Mouse (Mus musculus): ENCODE measurements around the gene Defb42. TPM values are rescaled to one million over a fixed set of nuclear protein-coding genes. Genes with fewer than 3 reads are reported as not detected.
A peak's percentile ranks its signal among the peaks of the same experiment; 100 is the strongest.

The Defb42 gene
- under 1 TPM in 1 of 2 experiments, not detected in 1; 0.49 TPM for total RNA-seq (2021)

GRCm38 (mm10) chr14:63046691-63047090 is at the start of gene Defb42:
Gene Defb42, plus strand, starts transcription at chr14:63046991.
- no peak for DNase-seq (ENCODE audit: extremely low spot score in 1 of 2, low spot score in 1 of 2)

- DNase-seq (ENCODE audit: extremely low spot score in 1 of 2, low spot score in 1 of 2) = no peak
Observed at GRCm38 (mm10) chr14:62997777-62998176, 49.0 kb upstream of the Defb42 start, which contains the start of gene Defb47. Gene Defb47, plus strand, starts transcription at chr14:62998077.

- DNase-seq (ENCODE audit: extremely low spot score in 1 of 2, low spot score in 1 of 2) = no peak
Observed at GRCm38 (mm10) chr14:62998977-62999376, 47.8 kb upstream of the Defb42 start.

GRCm38 (mm10) chr14:63002588-63002987 is 44.2 kb upstream of the Defb42 start:
- no peak for DNase-seq (ENCODE audit: extremely low spot score in 1 of 2, low spot score in 1 of 2)

- DNase-seq (ENCODE audit: extremely low spot score in 1 of 2, low spot score in 1 of 2) = no peak
Observed at GRCm38 (mm10) chr14:63011471-63011870, 35.3 kb upstream of the Defb42 start, which contains the start of gene Defb43. Gene Defb43, plus strand, starts transcription at chr14:63011771.

GRCm38 (mm10) chr14:63013082-63013481 is 33.7 kb upstream of the Defb42 start:
- DNase-seq (ENCODE audit: extremely low spot score in 1 of 2, low spot score in 1 of 2) = no peak

GRCm38 (mm10) chr14:63014667-63015066 is 32.1 kb upstream of the Defb42 start:
- no peak for DNase-seq (ENCODE audit: extremely low spot score in 1 of 2, low spot score in 1 of 2)

GRCm38 (mm10) chr14:63020524-63021156 is 26.2 kb upstream of the Defb42 start:
- no peak for DNase-seq (ENCODE audit: extremely low spot score in 1 of 2, low spot score in 1 of 2)

- no peak for DNase-seq (ENCODE audit: extremely low spot score in 1 of 2, low spot score in 1 of 2)
Observed at GRCm38 (mm10) chr14:63049910-63050370, 3.1 kb downstream of the Defb42 start, which contains the start of gene Defb30. Gene Defb30, minus strand, starts transcription at chr14:63049960.

- peak; percentile 56 to 66 for DNase-seq (ENCODE audit: extremely low spot score in 1 of 2, low spot score in 1 of 2)
Observed at GRCm38 (mm10) chr14:63050769-63051168, 4.0 kb downstream of the Defb42 start.

- peak in 1 of 2 experiments; percentile 14 for DNase-seq (ENCODE audit: extremely low spot score in 1 of 2, low spot score in 1 of 2)
Observed at GRCm38 (mm10) chr14:63054729-63055128, 7.9 kb downstream of the Defb42 start.

- no peak for DNase-seq (ENCODE audit: extremely low spot score in 1 of 2, low spot score in 1 of 2)
Observed at GRCm38 (mm10) chr14:63060361-63060760, 13.6 kb downstream of the Defb42 start.

- DNase-seq (ENCODE audit: extremely low spot score in 1 of 2, low spot score in 1 of 2) = no peak
Observed at GRCm38 (mm10) chr14:63062184-63062583, 15.4 kb downstream of the Defb42 start.

- no peak for DNase-seq (ENCODE audit: extremely low spot score in 1 of 2, low spot score in 1 of 2)
Observed at GRCm38 (mm10) chr14:63065391-63065790, 18.6 kb downstream of the Defb42 start.

- peak; percentile 62 to 95 for DNase-seq (ENCODE audit: extremely low spot score in 1 of 2, low spot score in 1 of 2)
Observed at GRCm38 (mm10) chr14:63066630-63067310, 20.0 kb downstream of the Defb42 start.

GRCm38 (mm10) chr14:63067708-63068107 is 20.9 kb downstream of the Defb42 start:
- no peak for DNase-seq (ENCODE audit: extremely low spot score in 1 of 2, low spot score in 1 of 2)

Other genes starting within 250 kb of the Defb42 start
- 10 to 100 TPM; 14.1 to 16.5 TPM for gene Wdfy2, start 209.3 kb upstream of the Defb42 start, total RNA-seq (2021)
- gene Defb48, start 62.5 kb upstream of the Defb42 start, total RNA-seq (2021) = not detected
- not detected for gene Defb47, start 48.9 kb upstream of the Defb42 start, total RNA-seq (2021)
- not detected for gene Defb43, start 35.2 kb upstream of the Defb42 start, total RNA-seq (2021)
- not detected for gene Defb30, start 3.0 kb downstream of the Defb42 start, total RNA-seq (2021)

Measured in layer of hippocampus, postnatal 25 days (tissue).